Mouse (Mus musculus) lung, postnatal 14 days (tissue): ENCODE measurements around the gene Kncn.

Source experiments
- DNase-seq: peaks from one replicate; pipeline ENCODE4 v3.0.0; 2021

The Kncn gene

DNA sequence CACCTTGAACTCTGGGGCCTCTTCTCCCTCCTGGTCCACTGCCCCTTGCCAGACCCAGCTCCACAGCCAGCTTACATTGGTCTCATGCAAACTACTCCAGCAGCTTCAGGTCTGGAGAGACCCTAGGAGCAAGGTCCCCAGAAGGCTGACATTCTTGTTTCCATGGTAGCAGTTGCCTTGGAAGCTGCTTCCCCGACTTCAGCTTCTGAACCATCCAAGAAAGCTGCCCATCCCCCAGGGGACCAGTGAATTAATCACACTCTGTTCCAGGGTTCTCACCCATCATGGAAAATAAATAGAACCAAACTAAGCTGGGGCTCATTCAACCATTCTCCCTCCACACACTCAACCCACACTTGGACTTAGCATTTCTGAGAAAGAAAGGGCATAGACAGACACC, 3.0 kb upstream of the Kncn start:
- no peak for DNase-seq

DNA sequence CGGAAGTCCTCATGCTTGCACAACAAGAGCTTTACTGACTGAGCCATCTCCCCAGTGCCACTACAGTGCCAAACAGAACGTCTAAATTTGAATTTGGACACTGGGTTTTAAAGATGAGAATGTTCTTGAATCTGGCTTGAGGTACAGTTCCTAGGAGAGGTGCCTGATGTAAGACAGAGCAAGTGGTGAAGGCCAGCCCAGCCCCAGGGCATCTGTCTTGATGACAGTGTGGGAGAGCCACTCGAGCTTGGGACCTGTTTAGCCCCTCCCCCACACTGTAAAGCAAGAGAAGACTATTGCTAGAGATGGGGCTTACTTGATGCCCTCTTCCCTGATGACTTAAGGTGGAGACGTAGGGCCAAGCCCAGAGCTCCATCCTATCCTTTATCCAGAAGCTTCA, 2.0 kb upstream of the Kncn start:
- no peak for DNase-seq

- DNase-seq: no peak
Measured at GRCm38 (mm10) chr4:115885846-115886245, 1.6 kb downstream of the Kncn start.

- no peak for DNase-seq
Measured at GRCm38 (mm10) chr4:115886875-115887274, 2.7 kb downstream of the Kncn start.

GRCm38 (mm10) chr4:115890066-115890465, 5.9 kb downstream of the Kncn start:
- no peak for DNase-seq

GRCm38 (mm10) chr4:115890553-115890952, 6.4 kb downstream of the Kncn start, which contains the start of gene 6430628N08Rik:
6430628N08Rik (plus strand) TSS chr4:115890665.
- no peak for DNase-seq

- DNase-seq: no peak
Measured at GRCm38 (mm10) chr4:115894281-115894680, 10.1 kb downstream of the Kncn start.

DNA sequence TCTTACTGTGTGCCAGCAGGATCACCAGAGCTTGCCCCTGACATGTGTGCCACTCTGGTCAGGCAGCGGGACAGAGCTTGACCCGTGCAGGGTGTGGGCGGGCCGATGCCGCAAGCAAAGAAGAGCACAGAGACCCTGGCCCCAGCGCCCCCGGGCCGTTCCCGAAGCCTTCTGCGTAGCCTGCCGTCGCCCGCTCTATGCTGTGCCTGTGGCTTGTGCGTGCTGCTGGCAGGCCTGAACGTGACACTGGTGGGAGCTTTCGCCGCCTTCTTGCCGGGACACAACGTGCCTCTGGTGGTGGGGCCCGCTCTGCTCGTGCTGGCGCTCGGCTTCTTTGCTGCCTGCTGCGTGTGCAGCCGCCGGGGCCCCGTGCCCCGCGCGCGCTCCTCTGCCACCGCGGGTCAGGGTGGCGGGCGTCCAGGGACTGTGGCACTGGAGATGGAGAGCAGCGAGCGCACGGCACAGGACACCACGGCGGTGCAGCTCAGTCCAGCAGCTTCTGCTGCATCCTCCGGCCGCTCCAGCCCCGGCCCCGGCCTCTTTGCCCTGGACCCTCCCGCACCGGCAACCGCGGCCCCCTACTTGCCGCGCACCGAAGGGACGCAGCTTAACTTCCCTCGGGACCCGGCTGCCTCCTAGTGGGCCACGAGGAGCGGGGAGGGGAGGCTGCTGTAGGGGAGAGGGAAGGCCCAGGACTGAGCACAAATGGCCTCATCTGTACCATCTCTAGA, 13.9 kb downstream of the Kncn start:
- peak; percentile 9 for DNase-seq

GRCm38 (mm10) chr4:115902816-115903215, 18.6 kb downstream of the Kncn start:
- DNase-seq: peak; percentile 87

- DNase-seq: no peak
Measured at GRCm38 (mm10) chr4:115904375-115904774, 20.2 kb downstream of the Kncn start.

- DNase-seq: no peak
Measured at GRCm38 (mm10) chr4:115905701-115906100, 21.5 kb downstream of the Kncn start.

DNA sequence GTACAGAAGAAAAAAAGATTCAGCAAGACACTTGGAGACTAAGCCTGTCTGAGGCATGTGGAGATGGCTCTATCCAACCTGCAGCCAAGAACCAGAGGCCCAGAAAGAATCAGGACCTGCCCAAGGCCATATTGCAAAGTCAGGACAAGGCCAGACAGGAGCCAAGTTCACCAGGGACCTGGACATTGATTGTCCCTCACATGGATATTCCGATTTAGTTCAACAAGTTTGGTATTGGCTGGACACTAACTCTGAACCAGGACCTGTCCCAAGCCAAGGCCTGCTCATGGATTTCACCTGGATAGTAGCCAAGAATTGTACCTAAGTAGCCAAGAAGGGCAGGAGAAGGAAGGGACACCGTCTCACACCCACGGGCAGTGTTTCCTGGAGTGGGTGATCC, 22.6 kb downstream of the Kncn start:
- DNase-seq: no peak

DNA sequence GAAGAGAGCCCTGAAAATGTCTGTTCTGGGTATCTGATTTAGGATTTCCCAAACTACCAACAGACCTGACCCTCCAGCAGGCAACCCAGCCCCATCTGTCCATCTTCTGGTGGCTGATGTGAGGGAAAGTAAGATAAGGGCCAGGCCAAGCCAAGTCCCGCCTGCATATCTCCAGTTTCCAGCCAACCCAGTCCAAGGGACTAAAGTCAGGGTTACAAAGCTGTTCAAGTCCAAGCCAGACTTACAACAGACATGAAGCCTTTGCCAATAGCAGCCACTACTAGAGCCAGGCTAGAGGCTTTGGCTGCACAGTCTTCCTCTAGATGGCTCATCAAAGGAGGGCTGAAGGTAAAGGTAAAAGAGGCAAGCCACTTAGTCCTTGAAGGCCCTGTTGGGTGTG, 23.8 kb downstream of the Kncn start:
- no peak for DNase-seq

DNA sequence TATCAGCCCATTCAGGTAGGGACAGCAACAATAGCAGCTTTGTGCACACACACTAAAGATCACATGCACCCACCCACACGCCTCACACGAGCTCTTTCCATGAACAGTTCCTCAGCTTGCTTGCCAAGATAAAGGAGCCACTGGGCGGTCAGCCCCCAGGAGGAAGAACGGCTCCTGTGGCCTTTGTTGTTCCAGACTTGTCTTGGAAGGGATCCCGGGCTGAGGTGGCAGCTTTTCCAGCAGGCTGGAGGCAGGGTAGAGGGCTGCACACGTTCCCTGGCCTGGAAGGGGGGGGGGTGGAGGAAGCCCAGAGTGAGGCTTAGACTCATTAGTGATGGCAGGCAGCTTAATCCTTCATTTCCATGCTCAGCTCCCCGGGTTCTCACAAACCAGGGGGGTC, 24.4 kb downstream of the Kncn start:
- peak; percentile 14 for DNase-seq

- DNase-seq: no peak
Measured at GRCm38 (mm10) chr4:115911586-115911985, 27.4 kb downstream of the Kncn start.

- no peak for DNase-seq
Measured at GRCm38 (mm10) chr4:115919911-115920310, 35.7 kb downstream of the Kncn start.

DNA sequence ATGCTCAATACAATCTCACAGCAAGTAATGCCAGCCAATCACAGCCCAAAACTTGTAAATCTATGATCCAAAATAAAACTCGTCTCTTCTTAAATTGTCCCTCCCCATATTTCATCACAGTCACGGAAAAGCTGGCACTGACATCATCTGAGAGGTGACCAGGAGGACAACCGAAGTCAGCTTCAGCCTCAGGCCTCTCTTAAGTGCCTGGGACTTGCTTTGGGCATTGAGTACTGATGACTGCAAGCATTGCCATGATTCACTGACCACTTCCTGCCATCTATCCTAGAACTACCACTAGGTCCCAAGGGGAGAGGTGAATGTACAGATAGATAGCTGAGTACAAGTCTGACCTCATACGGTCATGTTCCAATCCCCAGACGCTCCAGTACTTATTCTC, 38.5 kb downstream of the Kncn start:
- no peak for DNase-seq

DNA sequence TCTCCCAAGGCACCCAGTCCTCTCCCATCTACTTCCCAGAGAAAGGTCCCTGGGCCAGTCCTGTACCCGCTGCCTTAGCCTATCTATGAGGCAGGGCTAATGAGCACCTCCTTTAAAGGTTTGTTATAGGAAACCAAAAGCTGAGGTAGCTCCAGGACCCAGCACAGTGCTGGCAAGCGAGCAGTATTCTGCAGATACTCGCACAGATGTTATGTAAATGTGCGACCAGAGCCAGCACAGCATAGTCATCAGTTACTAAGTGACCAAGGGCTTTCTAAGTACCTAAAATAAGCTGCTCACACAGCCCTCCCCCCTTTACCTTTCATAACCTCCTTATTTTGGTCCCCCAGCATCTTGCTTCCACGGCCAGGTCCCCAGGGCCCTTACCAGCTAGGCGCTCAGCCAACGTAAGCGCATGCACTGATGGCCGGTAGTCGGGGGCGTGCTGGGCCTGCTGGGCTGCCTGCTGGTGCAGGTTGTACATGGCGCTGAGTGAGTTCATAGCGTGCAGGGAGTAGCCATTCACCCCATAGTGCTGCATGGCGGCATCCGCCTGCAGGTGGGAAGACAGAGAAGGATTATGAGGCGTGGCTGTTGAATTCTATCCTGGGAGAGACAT, 39.2 kb downstream of the Kncn start:
- no peak for DNase-seq

DNA sequence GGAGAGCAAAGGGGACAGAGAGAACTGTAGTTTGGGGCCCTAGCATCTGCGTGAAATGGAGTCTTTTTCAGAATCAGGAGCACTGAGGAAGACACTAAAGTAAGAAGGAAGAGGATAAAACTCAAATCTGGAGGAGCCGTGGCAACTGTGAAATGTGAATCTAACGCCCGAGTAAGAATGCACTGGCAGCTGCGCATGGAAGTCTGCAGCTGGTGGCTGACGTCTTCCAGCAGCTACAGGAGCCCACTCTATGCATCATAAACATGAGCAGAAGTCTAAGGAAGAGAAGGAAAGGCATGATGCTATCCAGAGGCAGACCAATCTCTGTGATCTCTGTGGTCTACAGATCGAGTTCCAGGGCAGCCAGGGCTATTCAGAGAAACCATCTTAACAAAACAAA, 43.4 kb downstream of the Kncn start:
- DNase-seq: no peak

- DNase-seq: no peak
Measured at GRCm38 (mm10) chr4:115931556-115932088, 47.4 kb downstream of the Kncn start.

DNA sequence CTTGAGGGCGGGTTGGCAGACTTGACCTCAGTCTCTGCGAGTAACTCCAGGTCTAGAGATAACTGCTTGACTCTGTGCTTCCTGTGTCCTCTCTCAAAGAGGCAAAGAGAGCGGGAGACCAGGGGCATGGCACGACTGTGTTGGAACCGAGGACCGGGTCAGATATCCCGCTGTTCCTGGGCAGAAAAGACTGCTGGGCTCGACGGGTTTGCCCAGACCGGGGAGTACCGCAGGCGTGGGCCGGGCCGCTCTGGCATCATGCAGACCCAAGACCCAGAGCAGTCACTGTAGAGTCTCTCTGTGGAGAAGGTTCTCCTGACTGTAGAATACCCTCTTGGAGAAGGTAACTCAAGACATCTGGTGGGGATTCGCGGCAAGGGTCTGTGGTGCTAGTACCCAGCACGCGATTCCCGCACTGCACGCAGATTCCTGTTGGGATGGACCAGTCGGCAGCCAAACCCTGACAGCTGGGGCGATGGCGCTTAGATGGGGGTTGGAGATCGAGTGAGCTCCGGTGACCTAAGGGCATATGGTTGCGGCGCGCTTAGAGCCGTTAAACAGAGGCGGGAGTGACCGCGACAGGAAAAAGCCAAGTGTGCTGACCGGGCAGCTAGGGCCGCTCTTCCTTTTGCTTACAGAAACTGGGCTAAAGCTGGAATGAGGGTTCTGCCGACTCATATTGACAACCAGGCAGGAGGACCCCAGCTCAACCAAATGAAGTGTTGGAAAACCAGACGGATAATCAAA, 51.8 kb downstream of the Kncn start:
- no peak for DNase-seq

DNA sequence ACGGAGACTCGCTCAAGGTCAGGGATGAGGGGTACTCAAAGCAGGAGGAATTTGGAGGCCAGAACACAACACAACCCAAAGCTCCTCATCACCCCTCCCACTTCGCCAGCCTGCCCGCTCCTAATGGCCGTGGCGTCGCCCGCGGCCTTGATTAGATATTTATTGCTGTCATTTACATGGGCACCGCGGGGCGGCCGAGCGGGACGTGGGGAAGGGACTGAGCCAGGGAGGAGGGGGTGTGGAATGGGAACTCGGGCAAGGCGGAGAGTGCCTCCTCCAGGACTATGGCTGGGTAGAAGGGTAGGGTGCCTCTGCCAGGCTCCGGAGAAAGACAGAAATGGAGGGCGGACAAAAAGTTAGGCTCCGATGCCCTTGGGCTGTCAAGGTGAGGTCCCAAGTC, 52.4 kb downstream of the Kncn start:
- no peak for DNase-seq

GRCm38 (mm10) chr4:115937061-115937976, 53.1 kb downstream of the Kncn start:
- DNase-seq: no peak
